Mouse (Mus musculus) WW6 (cell line): ENCODE measurements around the gene Sult4a1.
A peak's percentile ranks its signal among the peaks of the same experiment; 100 is the strongest.

Experiments
- DNase-seq: peaks from one replicate; pipeline ENCODE4 v3.0.0-alpha.2; 2013; ENCODE audit warnings: low read depth, low spot score

Sult4a1 gene

GRCm38 (mm10) chr15:84097536-84097935 is 8.0 kb downstream of the Sult4a1 start:
- DNase-seq, result peak; percentile 52

GRCm38 (mm10) chr15:84096051-84096450 is 9.5 kb downstream of the Sult4a1 start:
- DNase-seq, result no peak

- DNase-seq, result no peak
Measured at GRCm38 (mm10) chr15:84094921-84095320, 10.6 kb downstream of the Sult4a1 start.

GRCm38 (mm10) chr15:84086775-84087174 is 18.8 kb downstream of the Sult4a1 start:
- peak; percentile 46 for DNase-seq

GRCm38 (mm10) chr15:84086364-84086763 is 19.2 kb downstream of the Sult4a1 start:
- DNase-seq, result no peak

- DNase-seq, result no peak
Measured at GRCm38 (mm10) chr15:84080069-84080468, 25.5 kb downstream of the Sult4a1 start.

GRCm38 (mm10) chr15:84079519-84079918 is 26.0 kb downstream of the Sult4a1 start:
- no peak for DNase-seq

- no peak for DNase-seq
Measured at GRCm38 (mm10) chr15:84078667-84079066, 26.9 kb downstream of the Sult4a1 start.

GRCm38 (mm10) chr15:84077151-84077550 is 28.4 kb downstream of the Sult4a1 start:
- no peak for DNase-seq

- DNase-seq, result no peak
Measured at GRCm38 (mm10) chr15:84074705-84075185, 30.8 kb downstream of the Sult4a1 start.

GRCm38 (mm10) chr15:84073911-84074704 is 31.4 kb downstream of the Sult4a1 start:
- peak; percentile 53 for DNase-seq

- DNase-seq, result peak; percentile 29
Measured at GRCm38 (mm10) chr15:84073058-84073457, 32.5 kb downstream of the Sult4a1 start.

GRCm38 (mm10) chr15:84072226-84072625 is 33.3 kb downstream of the Sult4a1 start:
- peak; percentile 34 for DNase-seq

GRCm38 (mm10) chr15:84070116-84070676 is 35.4 kb downstream of the Sult4a1 start:
- DNase-seq, result peak; percentile 33

- no peak for DNase-seq
Measured at GRCm38 (mm10) chr15:84069455-84070050, 36.0 kb downstream of the Sult4a1 start.

GRCm38 (mm10) chr15:84065701-84066100 is 39.9 kb downstream of the Sult4a1 start:
- no peak for DNase-seq

- peak; percentile 73 for DNase-seq
Measured at GRCm38 (mm10) chr15:84065140-84065539, 40.4 kb downstream of the Sult4a1 start, which contains the start of gene Efcab6. Efcab6 (minus strand) TSS chr15:84065379.

GRCm38 (mm10) chr15:84058841-84059240 is 46.7 kb downstream of the Sult4a1 start:
- DNase-seq, result no peak

GRCm38 (mm10) chr15:84056083-84056482 is 49.5 kb downstream of the Sult4a1 start:
- no peak for DNase-seq

- DNase-seq, result peak; percentile 52
Measured at GRCm38 (mm10) chr15:84053859-84054258, 51.7 kb downstream of the Sult4a1 start.

GRCm38 (mm10) chr15:84053240-84053639 is 52.3 kb downstream of the Sult4a1 start:
- DNase-seq, result no peak

- no peak for DNase-seq
Measured at GRCm38 (mm10) chr15:84052390-84052789, 53.2 kb downstream of the Sult4a1 start.
